Comparison of ENCODE assay signal across 19 mouse cellular contexts in genomic region chr1:35447345-35447744, GRCm38 (mm10).
DNase-seq lines count a peak whose midpoint lies in the region; ATAC-seq and TF ChIP-seq lines count a peak whose summit lies in the region.
"Had no signal": no experiment of that assay in that cellular context is flagged by ENCODE, and none has a peak within 500 bp of the region (broad histone marks: within the 10 kb centered on the region; RNA-seq: fewer than 3 reads in every experiment).

No protein-coding gene starts in this region.

- H3K4me3 ChIP-seq in left cerebral cortex, adult 2 months = no peak overlapping the region
- no peak overlapping the region for H3K4me3 ChIP-seq in thymus, adult 2 months (ENCODE audit: control insufficient read depth, insufficient read depth, low read length)
- H3K4me3 ChIP-seq in stomach, postnatal 0 days (ENCODE audit: low read depth, low read length) = no peak overlapping the region
- H3K4me3 ChIP-seq: embryonic facial prominence, embryonic 12.5 days; gastrocnemius, adult 2 months; limb, embryonic 13.5 days; neural tube, embryonic 12.5 days had no signal

- TF ChIP-seq CTCF in left cerebral cortex, adult 2 months (IDR thresholded peaks at IDR 0.05) = peak; percentile 23
- no peak for TF ChIP-seq CTCF in thymus, adult 2 months (IDR thresholded peaks at IDR 0.05; ENCODE audit: borderline replicate concordance, control insufficient read depth, extremely low read depth, insufficient read depth, low read length, poor library complexity)
- peak; percentile 26; the same call in 1 of the 2 replicates for TF ChIP-seq CTCF in stomach, postnatal 0 days (IDR thresholded peaks at IDR 0.05; ENCODE audit: low read depth)

- peak; percentile 8 to 11 for DNase-seq in cerebellum, postnatal 10 days
- DNase-seq in left cerebral cortex, adult 2 months (ENCODE audit: extremely low spot score in 1 of 2, low spot score in 2 of 2) = no peak
- no peak for DNase-seq in left cerebral cortex, postnatal 10 days (ENCODE audit: extremely low spot score in 1 of 2, low spot score in 2 of 2)
- DNase-seq in thymus, postnatal 4 days = peak; percentile 16
- DNase-seq in thymus, adult 2 months = no peak
- DNase-seq in stomach, postnatal 0 days (ENCODE audit: low spot score) = no peak
- DNase-seq in testis, postnatal 14 days (ENCODE audit: low spot score) = no peak
- DNase-seq: adrenal gland, postnatal 14 days; cerebellum, adult 2 months; gastrocnemius, adult 2 months; lung, adult 18-20 months; midbrain, embryonic 14.5 days; spleen, adult 18-20 months had no signal

- ATAC-seq in cerebellum, adult (ENCODE audit: insufficient number of reproducible peaks, low FRiP score, low TSS enrichment) = no peak
- ATAC-seq in stomach, postnatal 0 days (ENCODE audit: low FRiP score, low TSS enrichment) = no peak
- ATAC-seq: forebrain, embryonic 16.5 days; inflammation-experienced regulatory T-cells, adult 6 months had no signal

- no peak for TF ChIP-seq POLR2A in thymus, adult 2 months (IDR thresholded peaks at IDR 0.05; ENCODE audit: control insufficient read depth, extremely low read depth, insufficient read depth, low read length, poor library complexity)

- H3K27ac ChIP-seq in left cerebral cortex, adult 2 months = no peak overlapping the region
- H3K27ac ChIP-seq in thymus, adult 2 months (ENCODE audit: control insufficient read depth, insufficient read depth, low read length) = no peak overlapping the region
- no peak overlapping the region for H3K27ac ChIP-seq in stomach, postnatal 0 days (replicated peaks)
- H3K27ac ChIP-seq: embryonic facial prominence, embryonic 12.5 days; gastrocnemius, adult 2 months; limb, embryonic 13.5 days; neural tube, embryonic 12.5 days had no signal

- H3K27me3 ChIP-seq in thymus, adult 2 months (ENCODE audit: control insufficient read depth, insufficient read depth, low read length) = no peaks in the 10 kb centered on the region
- H3K27me3 ChIP-seq in stomach, postnatal 0 days (ENCODE audit: control insufficient read depth, insufficient read depth, low read length) = no peaks in the 10 kb centered on the region
- H3K27me3 ChIP-seq: embryonic facial prominence, embryonic 12.5 days; limb, embryonic 13.5 days; neural tube, embryonic 12.5 days had no signal

- no peak for TF ChIP-seq EP300 in stomach, postnatal 0 days (optimal IDR thresholded peaks at IDR 0.05)

- H3K9me3 ChIP-seq in stomach, postnatal 0 days (ENCODE audit: control insufficient read depth, low read length) = no peaks in the 10 kb centered on the region
- H3K9me3 ChIP-seq: embryonic facial prominence, embryonic 12.5 days; limb, embryonic 13.5 days; neural tube, embryonic 12.5 days had no signal

- no peak overlapping the region for H3K4me2 ChIP-seq in stomach, postnatal 0 days (replicated peaks; ENCODE audit: low read depth)
- H3K4me2 ChIP-seq: embryonic facial prominence, embryonic 12.5 days; limb, embryonic 13.5 days; neural tube, embryonic 12.5 days had no signal

- H3K9ac ChIP-seq in stomach, postnatal 0 days (ENCODE audit: low read length) = no peak overlapping the region
- H3K9ac ChIP-seq: embryonic facial prominence, embryonic 12.5 days; limb, embryonic 13.5 days; neural tube, embryonic 12.5 days had no signal

- intact Hi-C loops in left cerebral cortex, adult 2 months (cut with DNase I) = no loop called here
- intact Hi-C loops in left cerebral cortex, postnatal 10 days (cut with DNase I) = no loop called here

- 0 out of 2 replicates have a peak, but pooled peaks cover 3% of the 10 kb centered on the region for H3K4me1 ChIP-seq in thymus, adult 2 months (replicated peaks; ENCODE audit: control insufficient read depth, insufficient read depth, low read length)
- H3K4me1 ChIP-seq in stomach, postnatal 0 days (replicated peaks; ENCODE audit: control insufficient read depth, insufficient read depth) = no peaks in the 10 kb centered on the region
- H3K4me1 ChIP-seq: embryonic facial prominence, embryonic 12.5 days; limb, embryonic 13.5 days; neural tube, embryonic 12.5 days had no signal

- no peaks in the 10 kb centered on the region for H3K36me3 ChIP-seq in thymus, adult 2 months (ENCODE audit: control insufficient read depth, insufficient read depth, low read length)
- no peaks in the 10 kb centered on the region for H3K36me3 ChIP-seq in stomach, postnatal 0 days (ENCODE audit: control insufficient read depth, insufficient read depth, low read length)
- H3K36me3 ChIP-seq: embryonic facial prominence, embryonic 12.5 days; limb, embryonic 13.5 days; neural tube, embryonic 12.5 days had no signal

Comparison
In these comparisons a context has a peak if more than half of its experiments do, and no peak if none do; other contexts are left out.
1. DNase-seq: peak in cerebellum, postnatal 10 days (2 of 2) and thymus, postnatal 4 days (single experiment); none in left cerebral cortex, adult 2 months (0 of 2), left cerebral cortex, postnatal 10 days (0 of 2), thymus, adult 2 months (single experiment), stomach, postnatal 0 days (single experiment) and testis, postnatal 14 days (single experiment).